Mouse (Mus musculus) ovary, postnatal 14 days (tissue): Measurements from ENCODE around the gene Hif1an.

Experiments
- DNase-seq: peaks from one replicate; pipeline ENCODE4 v3.0.0; 2022; ENCODE audit warnings: low spot score

Gene Hif1an

DNA sequence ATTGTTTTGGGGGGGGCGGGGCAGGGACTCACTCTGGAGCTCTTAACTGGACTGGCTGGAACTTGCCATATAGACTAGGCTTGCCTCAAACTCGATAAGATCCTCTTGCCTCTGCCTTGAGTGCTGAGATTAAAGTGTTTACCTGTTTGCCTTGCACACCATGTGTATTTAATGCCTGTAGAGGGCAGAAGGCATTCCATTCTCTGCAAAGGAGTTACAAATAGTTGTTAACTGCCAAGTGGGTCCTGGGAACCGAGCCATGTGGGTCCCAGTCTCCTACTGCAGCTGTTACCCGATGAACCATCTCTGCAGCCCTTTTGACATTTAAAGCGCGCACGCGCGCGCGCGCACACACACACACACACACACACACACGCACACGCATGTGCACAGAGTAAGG lies 1.4 kb downstream of the Hif1an start:
- DNase-seq: no peak

- no peak for DNase-seq
Measured at GRCm38 (mm10) chr19:44567763-44568162, 5.1 kb downstream of the Hif1an start.

DNA sequence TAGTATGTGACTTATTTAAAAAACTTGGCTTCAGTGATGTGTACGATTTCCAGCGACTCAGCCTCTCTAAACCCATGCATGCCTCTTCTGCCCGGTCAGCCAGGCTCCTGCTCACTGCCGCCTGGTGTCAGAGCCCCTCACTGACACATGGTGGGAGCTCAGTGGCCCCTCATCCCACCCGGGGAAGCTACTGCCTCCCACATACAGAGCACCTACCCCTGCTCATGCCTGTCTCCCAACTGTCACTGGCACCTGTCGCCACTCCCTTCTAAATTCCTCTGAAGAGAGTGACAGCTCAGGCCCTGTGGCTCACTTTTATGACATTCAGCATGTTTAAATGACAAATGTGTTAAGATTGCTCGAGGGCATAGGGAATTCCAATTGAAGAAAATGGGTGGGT lies 13.6 kb downstream of the Hif1an start:
- DNase-seq: no peak

DNA sequence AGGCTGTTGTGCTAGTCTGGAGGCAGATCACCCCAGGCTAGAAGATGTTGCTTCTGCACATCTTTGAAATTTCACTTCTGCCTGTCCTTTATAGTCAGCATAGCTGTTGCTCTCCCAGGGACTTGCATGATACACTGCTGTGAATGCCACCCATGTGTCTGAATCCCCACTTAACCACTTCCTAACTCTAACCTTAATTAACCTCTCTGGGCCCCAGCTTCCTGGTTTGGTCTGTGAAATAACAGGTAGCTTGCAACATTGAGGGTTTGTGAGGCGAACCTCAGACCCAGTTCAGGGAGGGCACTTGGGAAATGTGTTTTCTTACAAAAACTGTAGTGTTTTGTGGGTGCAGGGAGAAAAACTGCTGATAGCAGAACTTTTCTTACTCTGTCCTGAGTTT lies 15.4 kb downstream of the Hif1an start:
- no peak for DNase-seq

GRCm38 (mm10) chr19:44582103-44582502 lies 19.5 kb downstream of the Hif1an start:
- DNase-seq: no peak

GRCm38 (mm10) chr19:44582638-44583309 lies 20.1 kb downstream of the Hif1an start:
- DNase-seq: peak; percentile 93

DNA sequence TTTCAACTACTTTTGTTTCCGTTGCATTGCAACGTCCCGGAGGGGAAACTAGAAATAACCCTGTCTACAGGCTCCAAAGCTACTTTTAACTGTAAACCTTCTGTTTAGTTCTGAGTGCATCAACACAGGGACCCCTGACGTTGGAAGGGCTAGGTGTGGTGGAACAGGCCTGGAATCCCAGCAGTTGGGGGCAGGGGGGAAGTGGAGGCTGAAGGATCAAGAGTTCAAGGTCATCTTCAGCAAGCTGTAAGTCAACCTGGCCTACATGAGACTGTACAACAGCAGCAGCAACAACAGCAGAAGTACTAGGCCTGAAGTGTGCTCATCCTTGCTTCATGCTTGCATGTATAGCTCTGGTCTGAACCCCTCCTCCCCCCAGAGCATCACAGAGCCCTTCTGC lies 25.4 kb downstream of the Hif1an start:
- no peak for DNase-seq

DNA sequence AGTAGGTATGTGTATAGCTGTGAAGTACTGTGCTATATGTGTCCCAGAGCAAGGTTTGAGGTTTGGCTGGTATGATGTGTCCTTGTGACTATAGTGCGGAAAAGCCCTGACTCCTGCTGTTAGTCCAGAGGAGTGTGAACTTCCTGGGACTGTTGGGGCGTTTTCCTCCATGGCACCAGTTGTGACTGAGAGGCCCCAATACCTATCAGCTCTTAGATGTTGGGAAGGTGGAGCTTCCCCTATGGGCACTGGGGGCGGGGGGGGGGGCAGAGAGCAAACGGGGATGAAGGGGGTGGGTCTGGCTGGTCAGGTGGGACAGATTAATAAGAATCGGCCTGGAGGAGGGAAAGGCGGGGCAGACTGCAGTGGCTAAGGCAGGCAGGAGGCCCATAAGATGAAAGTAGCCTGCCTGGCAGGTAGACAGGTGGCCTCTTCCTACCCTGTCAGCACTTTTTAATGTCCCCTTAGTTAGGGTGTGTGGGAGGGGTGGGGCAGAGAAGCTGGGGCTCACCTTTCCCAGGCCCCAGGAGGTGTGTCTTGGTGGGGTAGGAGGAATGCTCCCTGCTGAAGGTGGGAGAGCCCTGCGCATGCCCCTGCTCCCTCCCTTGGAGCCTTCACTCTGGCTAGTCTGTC lies 27.1 kb downstream of the Hif1an start:
- no peak for DNase-seq

GRCm38 (mm10) chr19:44590992-44591391 lies 28.3 kb downstream of the Hif1an start:
- no peak for DNase-seq

DNA sequence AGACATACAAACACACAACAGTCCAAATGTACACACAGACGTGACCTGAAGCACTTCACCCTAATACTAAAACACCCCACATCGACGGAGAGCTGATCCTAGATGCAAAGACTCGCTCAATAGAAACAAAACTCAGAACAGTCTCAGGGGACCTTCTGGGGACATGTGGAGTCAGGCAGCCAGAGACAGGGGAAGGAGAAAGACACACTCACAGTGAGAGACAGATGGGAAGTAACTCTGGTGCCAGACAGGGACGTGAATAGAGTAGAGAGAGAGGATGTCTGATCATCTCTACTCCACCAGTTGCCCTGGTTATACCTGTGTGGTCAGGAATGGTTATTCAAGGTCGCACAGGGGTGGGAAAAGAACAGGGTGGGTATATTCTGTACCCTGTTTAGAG lies 29.0 kb downstream of the Hif1an start:
- no peak for DNase-seq

DNA sequence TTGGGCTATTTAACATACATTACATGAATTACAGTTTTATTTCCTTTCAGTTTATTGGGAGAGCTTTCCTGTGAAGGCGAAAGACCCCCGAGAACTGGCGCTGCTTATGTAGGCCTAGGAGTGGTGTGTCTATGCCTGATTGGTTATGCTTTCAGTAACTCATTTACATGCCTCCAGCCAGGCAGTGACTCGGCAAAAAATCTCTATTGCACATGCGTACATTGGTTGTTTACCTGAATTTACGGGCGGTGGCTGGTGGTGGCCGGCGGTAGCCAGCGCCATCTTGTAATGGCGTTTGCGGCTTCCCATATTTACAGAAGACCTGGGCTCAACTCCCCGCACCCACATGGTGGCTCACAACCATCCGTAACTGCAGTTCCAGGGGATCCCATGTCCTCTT lies 31.5 kb downstream of the Hif1an start:
- DNase-seq: no peak

- DNase-seq: no peak
Measured at GRCm38 (mm10) chr19:44618166-44618565, 55.5 kb downstream of the Hif1an start.
